Mouse (Mus musculus) Patski (cell line): Measurements from ENCODE around the gene Cfap100. TPM values are rescaled to one million over a fixed set of nuclear protein-coding genes. Genes with fewer than 3 reads are reported as not detected.
A peak's percentile ranks its signal among the peaks of the same experiment; 100 is the strongest.

Experiments
- ATAC-seq: fragments of 100-300 bp; one replicate; pipeline ENCODE4 v1.8.0; 2021
- CTCF ChIA-PET: fragments of 350-600 bp; sonication (Branson Sonifier 250); formaldehyde crosslinking; loops from one replicate; lab custom pipeline; 2022; ENCODE audit warnings: inconsistent platforms; lab: Charles Lee
- POLR2A ChIA-PET: fragments of 350-600 bp; sonication (Branson Sonifier 250); formaldehyde crosslinking; loops from one replicate; lab custom pipeline; 2022; ENCODE audit warnings: antibody characterized with exemption, inconsistent platforms; lab: Charles Lee
- DNase-seq: peaks from one replicate; pipeline ENCODE4 v3.0.0-alpha.2; 2011; ENCODE audit warnings: low read depth, low spot score
- H3K27me3 ChIP-seq: fragments of 371-371 bp; one replicate; pipeline ENCODE4 v1.5.1; 2021
- CTCF ChIP-seq: fragments of 100-300 bp; IDR thresholded peaks from one replicate; pipeline ENCODE4 v1.5.1; 2021
- in situ Hi-C: fragments of 300-500 bp; cut with MboI; formaldehyde crosslinking; loops from 3 replicates; pipeline ENCODE4 v1.11.1; 2018; ENCODE audit warnings: low pct_unique_long_range_greater_than_20kb, mixed read lengths
- polyA plus RNA-seq: library from polyadenylated mRNA; unstranded; gene quantifications from one replicate; pipeline ENCODE4 v1.2.3, GENCODE M21; 2021

Gene Cfap100
- polyA plus RNA-seq, 1 experiment from 2014 or later: 6.1 TPM

GRCm38 (mm10) chr6:90469041-90469440, 40.4 kb upstream of the Cfap100 start:
- POLR2A ChIA-PET: no interaction called here
- ATAC-seq (no peak), DNase-seq (no peak)
- TF ChIP-seq CTCF: no peak
- CTCF ChIA-PET: no interaction called here
- no peaks in the 10 kb centered on the region for H3K27me3 ChIP-seq
- in situ Hi-C loops: no loop called here

- TF ChIP-seq CTCF: no peak
- ATAC-seq: no peak
These were observed 39.6 kb upstream of the Cfap100 start for GRCm38 (mm10) chr6:90468216-90468615.

GRCm38 (mm10) chr6:90466847-90467410, 38.3 kb upstream of the Cfap100 start:
- ATAC-seq: no peak
- in situ Hi-C loops: no loop called here
- H3K27me3 ChIP-seq: no peaks in the 10 kb centered on the region
- DNase-seq: no peak
- no peak for TF ChIP-seq CTCF
- ChIA-PET POLR2A (no interaction called here), CTCF (no interaction called here)

More at GRCm38 (mm10) chr6:90468216-90468615, 39.6 kb upstream of the Cfap100 start:
- ChIA-PET POLR2A (interaction anchor here (0.6 kb wide), 1 partner anchor 158 kb away, joined by 6 read pairs; no protein-coding TSS in a partner anchor), CTCF (no interaction called here)
- no peaks in the 10 kb centered on the region for H3K27me3 ChIP-seq
- no peak for DNase-seq
- in situ Hi-C loops: no loop called here

GRCm38 (mm10) chr6:90466079-90466478, 37.5 kb upstream of the Cfap100 start:
- in situ Hi-C loops: no loop called here
- CTCF ChIA-PET: no interaction called here
- DNase-seq (no peak), ATAC-seq (no peak)
- POLR2A ChIA-PET: no interaction called here
- no peaks in the 10 kb centered on the region for H3K27me3 ChIP-seq
- no peak for TF ChIP-seq CTCF

- CTCF ChIA-PET: interaction anchor here (1.2 kb wide), 1 partner anchor 20 kb away, joined by 3 read pairs; no protein-coding TSS in a partner anchor
- DNase-seq (no peak), ATAC-seq (no peak)
- in situ Hi-C loops: no loop called here
- H3K27me3 ChIP-seq: no peaks in the 10 kb centered on the region
- no peak for TF ChIP-seq CTCF
- POLR2A ChIA-PET: no interaction called here
These were observed 36.5 kb upstream of the Cfap100 start for GRCm38 (mm10) chr6:90465028-90465640.

GRCm38 (mm10) chr6:90463890-90464421, 35.4 kb upstream of the Cfap100 start:
- ChIA-PET POLR2A (no interaction called here), CTCF (no interaction called here)
- TF ChIP-seq CTCF: no peak
- ATAC-seq (no peak), DNase-seq (no peak)
- in situ Hi-C loops: no loop called here
- H3K27me3 ChIP-seq: no peaks in the 10 kb centered on the region

- H3K27me3 ChIP-seq: no peaks in the 10 kb centered on the region
- CTCF ChIA-PET: no interaction called here
- DNase-seq (no peak), ATAC-seq (peak; percentile 10)
- in situ Hi-C loops: no loop called here
- POLR2A ChIA-PET: no interaction called here
- TF ChIP-seq CTCF: no peak
These were observed 34.7 kb upstream of the Cfap100 start for GRCm38 (mm10) chr6:90463228-90463862.

- in situ Hi-C loops: no loop called here
- H3K27me3 ChIP-seq: no peaks in the 10 kb centered on the region
- POLR2A ChIA-PET: no interaction called here
- DNase-seq (no peak), ATAC-seq (no peak)
- CTCF ChIA-PET: no interaction called here
- no peak for TF ChIP-seq CTCF
These were observed 34.2 kb upstream of the Cfap100 start for GRCm38 (mm10) chr6:90462841-90463227.

GRCm38 (mm10) chr6:90462181-90462706, 33.6 kb upstream of the Cfap100 start, which contains the start of gene Klf15:
Gene Klf15, plus strand, starts transcription at chr6:90462576.
- peak; percentile 28 for ATAC-seq
- no peaks in the 10 kb centered on the region for H3K27me3 ChIP-seq
- in situ Hi-C loops: no loop called here
- ChIA-PET POLR2A (no interaction called here), CTCF (no interaction called here)
- DNase-seq: no peak
- TF ChIP-seq CTCF: no peak

- in situ Hi-C loops: no loop called here
- ChIA-PET CTCF (interaction anchor here (0.6 kb wide), 1 partner anchor 26 kb away, joined by 3 read pairs; no protein-coding TSS in a partner anchor), POLR2A (no interaction called here)
- no peak for TF ChIP-seq CTCF
- H3K27me3 ChIP-seq: no peaks in the 10 kb centered on the region
- DNase-seq: no peak
- no peak for ATAC-seq
These were observed 33.2 kb upstream of the Cfap100 start for GRCm38 (mm10) chr6:90461771-90462170.

- CTCF ChIA-PET: interaction anchor here (0.6 to 1.4 kb wide), 3 partner anchors 10 to 61 kb away, joined by 3 read pairs; no protein-coding TSS in a partner anchor
- in situ Hi-C loops: no loop called here
- no peaks in the 10 kb centered on the region for H3K27me3 ChIP-seq
- POLR2A ChIA-PET: no interaction called here
- ATAC-seq: no peak
- no peak for DNase-seq
- TF ChIP-seq CTCF: no peak
These were observed 32.6 kb upstream of the Cfap100 start for GRCm38 (mm10) chr6:90461181-90461580.
